Mouse (Mus musculus) spleen, adult 2 months (tissue): ENCODE data around the gene BC049352. TPM values are rescaled to one million over a fixed set of nuclear protein-coding genes. Genes with fewer than 3 reads are reported as not detected.

ENCODE experiments used
- DNase-seq, 2 experiments: peaks; one replicate each; pipeline versions ENCODE4 v3.0.0 to v3.0.0-alpha.2; 2012 to 2021; ENCODE audit warnings: low spot score in 2 of 2, low read depth in 1 of 2
- H3K27ac ChIP-seq: fragments of 200-500 bp; 2 replicates; pipeline ENCODE4 v1.5.1; 2012; ENCODE audit warnings: low read length, inconsistent platforms; ENCODE audit not compliant: insufficient read depth
- H3K27me3 ChIP-seq: fragments of 200-500 bp; 2 replicates; pipeline ENCODE4 v1.6.1; 2012; ENCODE audit warnings: mild to moderate bottlenecking, moderate library complexity, low read length, inconsistent platforms; ENCODE audit not compliant: control insufficient read depth, insufficient read depth
- H3K36me3 ChIP-seq: fragments of 200-500 bp; 2 replicates; pipeline ENCODE4 v1.6.1; 2012; ENCODE audit warnings: mild to moderate bottlenecking, low read length, inconsistent platforms; ENCODE audit not compliant: control insufficient read depth, insufficient read depth
- H3K4me1 ChIP-seq: fragments of 200-500 bp; 2 replicates; pipeline ENCODE4 v1.6.1; 2011; ENCODE audit warnings: inconsistent platforms; ENCODE audit not compliant: control insufficient read depth, insufficient read depth, insufficient read length
- H3K4me3 ChIP-seq: fragments of 200-500 bp; 2 replicates; pipeline ENCODE4 v1.5.1; 2011; ENCODE audit warnings: mild to moderate bottlenecking, inconsistent platforms; ENCODE audit not compliant: insufficient read depth, insufficient read length; ENCODE audit errors: extremely low read depth
- CTCF ChIP-seq: fragments of 200-500 bp; IDR thresholded peaks from 2 replicates; pipeline ENCODE4 v1.5.1; 2011; ENCODE audit warnings: mild to moderate bottlenecking, inconsistent platforms; ENCODE audit not compliant: insufficient read depth, insufficient read length, insufficient replicate concordance; ENCODE audit errors: extremely low read depth
- POLR2A ChIP-seq: fragments of 200-500 bp; IDR thresholded peaks from 2 replicates; pipeline ENCODE4 v1.6.1; 2011; ENCODE audit warnings: low read depth, low read length, inconsistent platforms
- WGBS: fragments of 180-500 bp; shearing (Covaris S2); methylation state at CpG from one replicate; pipeline ENCODE4 v1.1.7; 2018; 5-methylcytosine and 5-hydroxymethylcytosine counted together
- polyA plus RNA-seq: library from polyadenylated mRNA; depleted of rRNA; stranded (reverse); fragments of >200 nt; gene quantifications from 2 replicates; pipeline ENCODE4 v1.2.3, GENCODE M21; 2012

The BC049352 gene
- polyA plus RNA-seq, 1 experiment = 0.37 TPM

DNA sequence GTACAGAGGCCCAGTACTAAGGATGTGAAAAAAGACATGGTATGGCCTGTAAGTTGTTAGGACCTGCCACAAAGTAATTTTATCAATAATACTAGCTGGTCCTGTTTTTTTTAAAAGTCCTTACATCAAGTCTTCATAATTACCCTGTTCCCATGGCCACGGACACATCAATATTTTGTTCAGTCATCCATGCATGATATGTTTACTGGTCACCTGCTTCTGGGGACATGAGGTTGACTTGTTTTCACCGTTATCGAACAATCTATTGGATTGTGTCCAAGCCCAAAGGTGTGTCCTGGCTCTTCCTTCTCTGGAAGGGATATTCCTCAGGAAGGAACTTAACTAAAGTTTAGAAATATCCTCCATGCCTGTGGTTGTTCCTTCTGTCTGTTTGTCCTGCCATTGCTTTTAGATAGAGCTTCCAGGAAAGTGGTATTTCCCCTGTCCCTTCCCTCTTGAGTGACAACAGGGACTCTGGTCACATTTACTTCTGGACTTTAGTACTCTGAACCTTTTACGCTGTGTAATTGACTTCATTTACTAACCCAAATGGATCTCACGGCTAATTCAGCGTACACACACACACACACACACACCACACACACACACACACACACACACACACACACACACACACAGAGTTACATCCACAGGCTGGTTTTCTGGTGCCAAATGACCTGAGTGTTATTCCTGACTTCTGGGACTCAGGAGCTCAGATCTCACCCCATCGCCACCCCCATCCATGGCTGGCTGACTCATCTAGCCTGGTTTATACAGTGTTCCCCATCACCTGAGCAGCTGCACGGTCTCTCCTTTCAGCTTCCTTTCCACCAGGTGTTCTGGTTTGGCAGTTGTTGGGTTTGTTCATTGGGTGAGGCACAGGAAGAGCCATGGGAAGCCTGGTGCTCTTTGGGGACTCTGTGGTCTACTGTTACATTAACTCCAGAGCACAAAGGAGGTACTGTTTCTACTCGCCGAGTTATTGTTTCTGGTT is 7.1 kb downstream of the BC049352 start:
- H3K27me3 ChIP-seq = no peaks in the 10 kb centered on the region
- DNase-seq = no peak
- no peak for TF ChIP-seq POLR2A
- H3K36me3 ChIP-seq = no peaks in the 10 kb centered on the region
- H3K27ac ChIP-seq = no peak overlapping the region
- H3K4me3 ChIP-seq = no peak overlapping the region
- H3K4me1 ChIP-seq = peaks cover 3% of the 10 kb centered on the region; the same call in 1 of the 2 replicates
- WGBS = 46% methylated on average over 10 of the region's 10 CpGs

DNA sequence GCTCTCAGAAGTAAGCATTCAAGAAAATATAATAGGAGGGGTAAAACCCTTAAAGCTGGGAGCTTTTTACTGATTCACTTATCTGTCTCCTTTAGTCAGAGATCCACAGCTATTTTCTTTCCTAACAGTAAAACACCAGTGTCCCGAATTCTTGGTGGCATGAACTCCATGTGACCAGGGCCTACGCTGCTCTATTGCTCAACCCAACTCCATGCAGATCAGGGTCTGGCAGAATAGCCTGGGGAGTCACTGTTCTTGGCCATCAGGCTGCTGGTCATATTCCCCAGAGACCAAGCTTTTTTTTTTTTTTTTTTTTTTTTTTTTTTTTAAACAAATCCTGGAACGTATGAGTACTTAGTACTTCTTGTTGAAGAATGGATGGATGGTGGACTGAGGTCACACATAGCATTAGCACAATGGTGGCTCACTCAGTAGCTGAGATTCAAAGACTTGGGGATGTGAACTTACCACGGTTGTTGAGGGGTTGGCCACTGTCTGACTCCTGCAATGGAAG is 7.9 kb downstream of the BC049352 start:
- Histone ChIP-seq H3K27ac (no peak overlapping the region), H3K4me1 (no peaks in the 10 kb centered on the region), H3K27me3 (no peaks in the 10 kb centered on the region), H3K4me3 (no peak overlapping the region), H3K36me3 (no peaks in the 10 kb centered on the region)
- 33% methylated on average over 4 of the region's 4 CpGs for WGBS
- no peak for TF ChIP-seq POLR2A
- no peak for TF ChIP-seq CTCF
- DNase-seq = no peak

DNA sequence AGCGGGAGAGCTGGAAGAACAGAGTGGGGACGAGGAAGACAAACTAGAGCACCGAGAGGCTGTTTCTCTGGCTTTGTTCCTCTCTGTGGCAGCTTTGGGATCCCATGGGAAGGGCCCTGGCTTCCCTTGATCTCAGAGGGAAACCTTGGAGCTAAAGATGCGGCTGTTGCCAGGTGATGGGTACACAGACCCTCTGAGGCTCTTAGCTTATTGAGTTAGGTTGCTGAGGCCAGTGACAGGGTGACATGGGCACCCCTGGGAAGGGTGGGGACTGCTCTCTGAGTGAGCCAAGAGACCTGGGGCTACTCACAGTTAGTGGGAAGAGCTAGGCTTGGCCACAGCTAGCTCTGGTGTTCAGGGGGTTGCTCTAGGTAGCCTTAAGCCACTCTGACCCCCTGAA is 13.7 kb downstream of the BC049352 start:
- no peak overlapping the region for H3K4me3 ChIP-seq
- no peaks in the 10 kb centered on the region for H3K36me3 ChIP-seq
- WGBS = 78% methylated on average over 4 of the region's 4 CpGs
- no peak overlapping the region for H3K27ac ChIP-seq
- H3K4me1 ChIP-seq = no peaks in the 10 kb centered on the region
- no peaks in the 10 kb centered on the region for H3K27me3 ChIP-seq
- no peak for TF ChIP-seq CTCF
- TF ChIP-seq POLR2A = no peak
- no peak for DNase-seq

DNA sequence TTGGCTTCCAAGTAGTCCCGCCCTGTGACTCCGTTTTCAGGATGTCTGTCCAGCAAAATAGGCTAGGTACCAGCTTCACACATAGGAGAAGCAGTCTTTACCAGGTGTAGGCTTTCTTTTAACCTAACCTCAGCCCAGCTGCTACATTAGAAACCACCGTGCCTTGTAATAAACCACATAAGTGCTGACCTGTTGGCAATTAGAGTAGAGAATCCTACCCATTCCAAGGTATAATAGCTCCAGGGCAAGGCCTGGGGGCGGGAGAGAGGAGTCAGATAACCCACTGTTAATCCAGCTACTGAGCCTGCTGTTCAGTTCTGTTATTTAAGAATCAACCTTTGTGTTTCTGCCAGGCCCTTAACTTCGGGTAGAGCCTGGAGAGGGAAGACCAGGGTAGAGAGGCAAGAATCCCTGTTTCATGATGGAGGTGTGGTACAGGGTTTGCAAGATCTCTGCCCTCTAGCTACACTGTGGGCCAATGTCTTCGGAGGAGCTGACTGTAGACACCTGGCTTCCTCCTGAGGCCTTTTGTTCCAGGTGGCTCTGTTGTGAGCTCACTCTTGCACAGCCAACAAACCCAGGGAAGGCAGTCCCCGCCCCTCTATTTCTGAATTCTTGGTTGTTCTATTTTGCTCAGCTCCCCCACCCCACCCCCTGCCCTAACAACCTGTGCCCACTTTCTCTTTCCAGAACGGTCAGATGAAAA is 14.5 kb downstream of the BC049352 start:
- Histone ChIP-seq H3K4me1 (no peaks in the 10 kb centered on the region), H3K4me3 (no peak overlapping the region), H3K27ac (no peak overlapping the region), H3K27me3 (no peaks in the 10 kb centered on the region), H3K36me3 (no peaks in the 10 kb centered on the region)
- DNase-seq = no peak
- WGBS = 70% methylated on average over 8 of the region's 8 CpGs
- no peak for TF ChIP-seq CTCF
- no peak for TF ChIP-seq POLR2A

DNA sequence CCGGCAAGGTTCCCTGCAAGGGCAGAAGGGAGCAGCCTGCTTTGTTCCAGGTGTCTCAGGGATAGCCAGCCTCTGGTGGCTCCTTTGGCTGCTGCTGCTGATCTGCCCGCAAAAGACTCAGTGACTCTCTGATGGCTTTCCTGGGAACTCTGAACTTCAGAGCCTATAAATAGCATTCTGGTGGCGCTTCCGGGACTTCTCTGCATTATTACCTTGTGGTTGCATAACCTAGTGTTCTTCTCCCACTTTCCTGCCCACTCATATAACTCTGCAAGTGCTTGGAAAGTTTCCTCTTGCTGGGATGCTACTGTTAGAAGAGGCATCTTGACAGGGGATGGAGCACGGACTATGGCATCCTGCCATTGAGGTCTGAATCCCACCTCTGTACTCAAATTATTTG is 15.7 kb downstream of the BC049352 start:
- H3K4me3 ChIP-seq = no peak overlapping the region
- H3K27me3 ChIP-seq = no peaks in the 10 kb centered on the region
- H3K4me1 ChIP-seq = peaks cover 4% of the 10 kb centered on the region; the same call in 1 of the 2 replicates
- H3K36me3 ChIP-seq = no peaks in the 10 kb centered on the region
- no peak for TF ChIP-seq CTCF
- TF ChIP-seq POLR2A = no peak
- no peak overlapping the region for H3K27ac ChIP-seq
- 71% methylated on average over 5 of the region's 5 CpGs for WGBS
- no peak for DNase-seq

DNA sequence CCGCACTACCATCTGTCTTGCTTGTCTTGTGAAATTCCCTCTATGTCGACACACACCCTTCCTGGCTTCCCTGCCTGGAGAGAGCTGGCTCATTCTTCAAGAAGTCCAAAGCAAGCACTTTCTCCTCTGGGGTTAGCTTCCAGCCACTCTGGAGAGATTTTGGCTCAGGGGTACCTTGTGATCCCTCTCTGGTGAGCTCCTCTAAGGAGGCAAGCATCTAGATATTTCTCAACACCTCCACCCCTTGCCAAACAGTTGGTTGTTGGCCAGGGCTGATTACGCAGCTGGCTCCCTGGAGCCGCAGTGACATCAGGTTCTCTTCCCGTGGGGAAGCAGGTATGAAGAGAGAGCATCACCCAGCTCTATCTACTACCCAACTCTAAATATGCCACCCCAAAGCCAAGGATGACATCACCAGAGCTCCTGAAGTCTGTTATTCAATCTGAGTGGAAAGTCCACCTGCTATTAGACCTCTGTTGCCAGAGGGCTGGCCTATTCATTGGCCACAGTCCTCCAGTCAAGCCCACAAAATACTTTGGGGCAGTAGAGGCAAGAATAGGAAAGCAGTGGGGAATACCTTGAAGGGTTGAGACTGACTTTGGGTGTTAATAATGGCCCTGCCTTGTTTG is 19.6 kb downstream of the BC049352 start:
- H3K4me1 ChIP-seq = peaks cover 4% of the 10 kb centered on the region; the same call in 1 of the 2 replicates
- no peak overlapping the region for H3K27ac ChIP-seq
- H3K27me3 ChIP-seq = no peaks in the 10 kb centered on the region
- TF ChIP-seq POLR2A (no peak), CTCF (no peak)
- no peak overlapping the region for H3K4me3 ChIP-seq
- 87% methylated on average over 5 of the region's 5 CpGs for WGBS
- no peaks in the 10 kb centered on the region for H3K36me3 ChIP-seq
- no peak for DNase-seq
